Mouse (Mus musculus) c-Kit-positive CD71-negative TER-119-negative erythroid progenitor cells, embryonic 14.5 days (primary cell): ENCODE data around the gene Rfx7.
A peak's percentile ranks its signal among the peaks of the same experiment; 100 is the strongest.

Experiments
- DNase-seq: peaks from one replicate; pipeline ENCODE4 v3.0.0-alpha.2; 2013; ENCODE audit warnings: low read depth

Rfx7 gene

DNA sequence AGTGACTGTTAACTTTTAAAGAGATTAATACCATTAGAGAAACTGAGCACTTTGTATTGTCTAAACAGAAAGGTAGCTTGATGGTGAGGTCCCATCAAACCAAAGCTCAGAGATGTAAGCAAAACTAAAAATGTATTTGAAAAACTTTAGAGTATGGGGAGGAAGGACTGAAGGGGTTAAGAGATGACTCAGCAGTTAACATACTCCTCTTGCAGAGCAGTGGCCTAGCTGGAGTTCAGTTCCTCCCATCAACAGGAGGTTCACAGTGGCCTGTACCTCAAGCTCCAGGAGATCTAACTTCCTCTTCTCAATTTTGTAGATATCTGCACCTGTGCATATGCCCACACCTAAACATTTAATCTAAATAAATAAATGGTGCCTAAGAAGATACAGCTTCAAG, 11.6 kb downstream of the Rfx7 start:
- DNase-seq, result no peak

DNA sequence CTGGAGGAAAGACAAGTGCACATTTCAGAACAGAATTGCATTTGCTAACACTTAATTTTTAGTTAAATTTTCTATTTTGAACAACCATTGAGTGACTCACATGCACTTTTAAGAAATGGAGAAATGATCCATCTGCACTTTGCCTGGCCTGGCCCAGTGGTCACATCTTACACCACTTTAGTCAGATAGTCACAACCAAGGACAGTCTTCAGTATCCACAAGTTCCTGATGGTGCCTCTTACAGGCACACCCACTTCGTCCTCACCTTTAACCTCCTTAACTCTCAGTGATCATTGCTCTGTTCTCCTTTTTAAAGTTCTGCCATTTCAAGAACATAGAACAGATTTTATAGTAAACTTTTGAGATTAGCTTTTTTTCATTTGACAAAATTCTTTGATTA, 26.7 kb downstream of the Rfx7 start:
- DNase-seq, result no peak

DNA sequence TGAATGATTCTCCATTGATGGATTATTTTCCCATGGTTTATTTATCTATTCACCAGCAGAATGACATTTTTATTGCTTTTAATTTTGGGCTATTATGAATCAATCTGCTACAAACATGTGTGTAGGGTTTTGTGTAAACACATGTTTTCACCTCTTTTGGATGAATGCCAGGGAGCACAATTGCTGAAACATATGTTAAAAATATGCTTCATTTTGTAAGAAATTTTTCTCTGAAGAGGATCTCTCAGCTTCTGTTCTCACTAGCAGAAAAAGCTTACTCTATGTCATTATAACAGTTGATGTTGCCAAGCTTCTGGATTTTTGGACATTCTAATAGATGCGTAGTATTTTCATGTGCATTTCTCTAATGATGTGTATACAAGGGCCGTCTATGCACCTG, 28.3 kb downstream of the Rfx7 start:
- no peak for DNase-seq

DNA sequence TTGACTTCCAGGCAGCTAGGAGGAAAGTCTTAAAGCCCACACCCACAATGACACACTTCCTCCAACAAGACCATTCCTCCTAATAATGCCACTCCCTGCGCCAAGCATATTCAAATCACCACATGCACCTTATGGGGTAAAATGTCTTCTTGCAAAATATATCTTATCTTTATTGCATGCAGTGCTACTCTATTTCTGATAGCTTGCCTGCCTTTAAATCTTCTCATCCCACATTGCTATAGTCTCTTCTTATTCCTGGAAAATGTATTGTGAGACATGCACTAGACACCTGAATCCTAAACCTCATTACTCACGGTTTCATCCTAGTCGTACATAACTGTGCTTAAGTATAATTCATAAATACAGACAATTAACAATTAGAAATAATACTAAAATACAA, 31.2 kb downstream of the Rfx7 start:
- no peak for DNase-seq

DNA sequence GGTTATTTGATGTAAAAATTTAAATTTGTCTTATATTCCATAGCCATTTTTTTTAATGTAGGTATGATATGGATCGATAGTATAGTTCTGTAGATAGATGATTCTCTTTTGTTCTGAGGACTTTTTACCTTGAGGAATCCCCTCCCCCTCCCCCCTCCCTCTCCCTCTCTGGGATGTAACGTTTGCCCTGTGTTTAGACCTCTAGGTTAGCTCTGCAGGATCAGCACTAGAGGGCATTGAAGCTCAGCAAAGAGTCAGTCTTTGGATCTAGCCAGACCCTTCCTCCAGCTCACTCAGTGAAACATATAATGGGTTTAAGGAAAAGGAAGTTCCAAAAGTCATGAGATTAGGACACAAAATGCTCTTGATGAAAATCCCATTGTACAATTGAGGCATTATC, 35.1 kb downstream of the Rfx7 start:
- no peak for DNase-seq

DNA sequence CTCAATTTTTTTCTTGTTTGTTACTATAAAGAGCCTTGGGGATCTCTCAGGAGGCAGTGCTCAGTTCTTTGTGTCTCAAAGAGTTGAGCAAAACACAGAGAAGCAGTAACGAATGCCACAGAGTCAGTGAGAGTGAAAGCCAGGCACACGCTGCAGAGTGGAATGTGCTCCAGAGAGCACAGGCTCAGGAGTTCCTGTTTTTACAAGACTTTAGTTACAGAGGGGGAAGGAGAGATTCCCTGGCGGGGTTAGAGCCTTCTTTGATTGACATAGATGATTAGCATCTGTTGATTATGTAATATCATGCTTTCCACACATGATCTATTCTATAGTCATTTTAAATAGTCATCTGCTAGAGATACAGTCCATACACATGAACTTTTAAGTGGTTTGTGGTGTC, 48.2 kb downstream of the Rfx7 start:
- peak; percentile 22 for DNase-seq

DNA sequence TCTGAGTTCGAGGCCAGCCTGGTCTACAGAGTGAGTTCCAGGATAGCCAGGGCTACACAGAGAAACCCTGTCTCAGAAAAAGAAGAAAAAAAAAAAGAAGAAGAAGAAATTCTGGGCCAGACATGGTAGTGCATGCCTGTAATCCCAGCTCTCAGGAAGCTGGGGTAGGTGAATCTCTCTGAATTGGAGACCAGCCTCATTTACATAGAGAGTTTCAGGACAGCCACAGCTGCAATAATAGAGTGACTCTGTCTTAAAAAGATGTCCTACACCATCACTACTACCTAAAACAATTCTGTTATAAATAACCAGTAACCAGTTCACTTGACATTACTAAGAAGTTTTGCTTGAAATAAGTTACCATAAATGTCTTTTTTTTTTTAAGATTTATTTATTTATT, 58.8 kb downstream of the Rfx7 start:
- no peak for DNase-seq

DNA sequence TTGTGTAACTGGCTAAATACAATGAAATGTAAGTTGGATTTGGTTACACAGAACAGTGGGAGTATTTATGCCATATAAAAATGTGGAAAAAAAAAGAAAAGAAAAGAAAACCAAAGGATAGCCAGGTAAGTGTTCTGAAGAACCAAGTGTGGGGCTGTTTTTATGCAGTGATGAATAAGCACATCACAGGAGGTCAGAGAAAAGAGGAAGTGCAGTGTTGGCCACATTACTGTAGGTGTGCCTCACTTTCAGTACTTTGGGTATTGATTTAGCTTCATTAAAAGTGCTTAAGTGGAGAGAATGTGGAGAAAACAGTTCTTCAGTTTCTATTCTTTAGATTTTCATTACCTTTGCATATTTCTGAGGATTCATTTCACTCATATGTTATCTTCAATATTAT, 60.0 kb downstream of the Rfx7 start:
- DNase-seq, result no peak

DNA sequence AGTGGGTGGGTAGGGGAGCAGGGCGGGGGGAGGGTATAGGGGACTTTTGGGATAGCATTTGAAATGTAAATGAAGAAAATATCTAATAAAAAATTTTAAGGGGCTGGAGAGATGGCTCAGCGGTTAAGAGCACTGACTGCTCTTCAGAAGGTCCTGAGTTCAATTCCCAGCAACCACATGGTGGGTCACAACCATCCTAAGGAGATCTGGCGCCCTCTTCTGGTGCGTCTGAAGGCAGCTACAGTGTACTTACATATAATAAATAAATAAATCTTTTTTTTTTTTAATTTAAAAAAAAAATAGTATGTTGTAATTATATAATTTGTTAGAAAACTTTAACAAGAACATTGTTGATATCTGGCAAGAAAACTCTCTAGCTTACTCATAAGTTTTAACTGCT, 62.6 kb downstream of the Rfx7 start:
- DNase-seq, result peak; percentile 32

DNA sequence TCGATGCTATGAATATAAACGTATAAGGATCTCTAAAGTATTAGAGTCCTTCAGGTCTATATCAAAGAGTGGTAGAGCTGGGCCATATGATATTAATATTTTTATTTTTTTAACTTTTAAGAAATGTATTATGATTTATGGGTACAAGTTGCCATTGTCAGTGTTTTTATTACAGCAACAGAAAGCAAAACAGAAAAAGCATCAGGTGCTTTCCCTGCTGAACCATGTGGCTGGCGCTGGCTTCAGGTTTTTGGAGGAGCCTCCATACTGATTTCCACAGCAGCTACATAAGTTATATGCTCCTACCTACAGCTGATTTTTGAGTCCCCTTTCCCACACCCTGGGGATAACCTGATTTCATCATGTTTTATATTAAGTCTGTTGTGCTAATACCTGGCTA, 68.1 kb downstream of the Rfx7 start:
- no peak for DNase-seq

DNA sequence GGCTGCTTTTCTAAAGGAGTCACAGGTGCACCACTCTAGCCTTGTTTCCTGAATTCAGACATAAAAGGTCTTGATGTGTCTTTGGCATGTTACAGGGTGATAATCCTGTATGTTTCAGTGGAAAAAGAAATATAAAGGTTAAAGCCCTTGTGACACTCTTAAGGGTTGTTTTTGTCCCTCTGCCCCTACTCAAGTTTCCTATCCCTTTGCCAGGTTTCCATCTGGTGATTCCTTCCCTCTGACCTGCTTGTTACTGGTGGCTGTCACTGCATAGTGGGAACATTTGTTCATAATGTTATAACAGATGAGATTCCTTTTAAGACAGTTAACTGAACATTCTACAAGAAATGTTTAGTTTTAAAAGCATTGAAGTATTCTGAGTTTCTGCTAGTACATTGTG, 77.7 kb downstream of the Rfx7 start:
- no peak for DNase-seq

DNA sequence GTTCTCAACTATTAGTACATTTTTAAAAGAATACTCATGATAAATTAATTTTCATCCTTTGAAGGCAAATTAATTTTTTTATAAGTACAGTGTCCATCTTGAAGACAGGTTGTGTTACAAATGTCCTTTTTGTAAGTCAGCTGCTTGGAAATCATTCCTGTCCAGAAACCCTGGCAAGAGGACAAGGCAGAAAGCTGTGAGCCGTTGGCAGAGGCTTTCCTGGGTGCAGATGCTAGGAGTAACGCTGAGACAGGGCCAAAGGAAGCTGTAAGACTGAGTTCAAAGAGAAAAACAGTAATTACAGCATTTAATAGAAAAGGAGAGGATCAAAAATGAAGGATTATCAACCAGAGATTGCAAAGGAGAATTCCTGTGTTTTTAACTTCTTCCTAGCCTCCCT, 81.8 kb downstream of the Rfx7 start:
- no peak for DNase-seq

DNA sequence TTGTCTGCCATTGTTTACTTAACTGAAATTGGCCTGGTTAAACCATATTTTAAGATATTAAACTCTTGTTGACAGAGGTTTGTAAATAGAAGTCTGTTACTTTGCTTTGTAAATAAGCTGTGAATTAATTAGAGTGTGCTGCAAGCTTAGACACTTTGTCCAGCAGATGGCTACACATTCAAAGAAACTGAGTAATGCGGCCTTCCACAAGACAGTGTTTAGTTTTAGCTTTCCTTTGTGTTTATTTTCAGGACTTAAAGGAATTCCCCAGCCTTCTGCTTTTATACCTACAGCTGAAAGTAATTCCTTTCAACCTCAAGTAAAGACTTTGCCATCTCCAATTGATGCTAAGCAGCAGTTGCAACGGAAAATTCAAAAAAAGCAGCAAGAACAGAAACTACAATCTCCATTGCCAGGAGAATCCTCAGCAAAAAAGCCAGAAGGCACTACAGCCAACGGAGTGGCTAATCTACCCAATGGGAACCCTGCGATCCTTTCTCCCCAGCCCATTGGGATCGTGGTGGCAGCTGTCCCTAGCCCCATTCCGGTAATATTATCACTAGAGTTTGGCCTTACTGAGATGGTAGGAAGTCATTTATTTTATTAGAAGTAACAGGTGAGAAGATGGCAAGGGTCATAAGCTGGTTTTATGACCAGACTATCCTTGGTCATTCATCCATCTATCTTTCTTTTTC, 82.9 kb downstream of the Rfx7 start:
- DNase-seq, result no peak

DNA sequence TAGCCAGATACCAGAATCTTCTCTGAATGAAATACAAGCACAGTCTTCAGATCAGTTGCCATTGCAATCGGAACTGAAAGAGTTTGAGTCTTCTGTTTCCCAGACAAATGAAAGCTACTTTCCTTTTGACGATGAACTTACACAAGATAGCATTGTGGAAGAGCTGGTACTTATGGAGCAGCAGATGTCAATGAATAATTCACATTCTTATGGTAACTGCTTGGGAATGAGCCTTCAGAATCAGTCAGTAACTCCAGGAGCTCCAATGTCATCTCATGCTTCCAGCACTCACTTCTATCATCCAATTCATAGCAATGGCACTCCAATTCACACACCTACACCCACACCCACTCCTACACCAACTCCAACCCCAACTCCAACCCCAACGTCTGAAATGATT, 86.0 kb downstream of the Rfx7 start:
- DNase-seq, result no peak

DNA sequence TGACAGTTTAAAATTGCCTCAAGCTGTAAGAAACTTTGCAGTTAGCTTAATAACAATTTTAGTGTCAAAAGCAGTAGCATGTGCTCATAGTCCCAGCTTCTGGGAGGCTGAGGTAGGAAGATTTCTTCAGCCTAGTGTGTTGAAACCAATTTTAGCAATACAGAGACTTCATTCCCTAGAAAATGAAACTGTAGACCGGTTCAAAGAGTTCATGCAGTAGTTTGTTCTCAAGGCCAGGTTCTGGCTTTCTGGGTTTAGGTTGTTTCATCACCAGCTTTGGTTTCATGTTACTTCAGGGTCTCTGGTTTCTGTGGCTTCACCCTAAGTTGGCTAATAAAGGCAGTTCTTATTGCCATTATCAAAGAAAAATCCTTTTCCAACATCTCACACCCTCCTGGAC, 91.6 kb downstream of the Rfx7 start:
- no peak for DNase-seq

DNA sequence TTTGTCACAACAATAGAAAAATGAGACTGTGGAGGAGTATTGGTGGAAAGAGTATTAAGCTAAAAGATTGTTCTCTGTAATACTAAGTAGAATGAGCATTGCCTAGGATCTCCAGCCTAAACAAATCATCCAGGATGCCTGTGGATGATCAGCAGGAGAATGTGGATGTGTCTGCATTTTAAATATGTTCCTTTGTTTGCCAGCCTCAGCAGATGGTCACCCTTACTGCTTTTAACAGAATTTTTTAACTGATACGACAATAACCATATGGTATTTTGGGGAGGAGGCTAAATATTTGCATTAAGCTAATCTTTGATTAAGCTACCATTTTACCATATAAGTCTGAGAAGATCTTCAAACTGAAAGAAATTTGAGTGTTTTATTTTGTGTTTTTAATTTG, 95.6 kb downstream of the Rfx7 start:
- DNase-seq, result no peak

DNA sequence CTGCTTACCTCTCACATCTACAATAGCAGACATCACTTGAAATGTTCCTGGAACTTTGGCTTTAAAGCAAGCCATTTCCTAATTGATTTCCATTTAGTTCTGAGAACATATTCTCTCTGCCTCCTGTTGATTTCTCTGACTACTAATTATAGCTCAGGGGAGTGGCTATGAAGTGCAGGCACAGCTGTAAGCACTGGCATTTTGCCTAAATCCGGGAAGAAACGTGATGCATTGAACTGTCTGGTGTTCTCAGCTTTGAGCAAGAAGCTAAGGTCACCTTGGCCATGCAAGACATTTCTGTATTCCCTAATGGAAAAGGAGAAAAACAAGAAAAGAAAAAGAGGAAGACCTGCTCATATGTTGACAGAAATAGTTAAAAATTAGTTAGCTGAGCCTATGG, 96.6 kb downstream of the Rfx7 start:
- no peak for DNase-seq

DNA sequence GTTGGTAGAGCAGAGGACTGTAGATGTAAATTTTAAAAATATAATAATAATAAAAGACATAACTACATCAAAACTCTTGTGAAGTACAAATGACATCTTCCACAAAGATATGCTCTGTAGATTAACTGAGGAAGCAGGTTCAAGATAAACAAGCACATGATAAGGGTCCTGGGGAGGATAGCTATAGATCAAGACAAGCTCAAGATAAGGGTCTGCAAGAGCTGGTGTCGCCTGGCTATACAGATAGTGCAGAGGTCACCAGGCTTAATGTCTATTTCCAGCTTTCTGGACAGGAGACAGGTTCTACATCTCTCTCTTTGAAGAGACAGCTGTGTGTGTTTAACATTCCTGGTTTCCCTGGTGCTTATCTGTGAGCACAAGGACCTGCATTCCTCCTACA, 100.2 kb downstream of the Rfx7 start:
- no peak for DNase-seq

DNA sequence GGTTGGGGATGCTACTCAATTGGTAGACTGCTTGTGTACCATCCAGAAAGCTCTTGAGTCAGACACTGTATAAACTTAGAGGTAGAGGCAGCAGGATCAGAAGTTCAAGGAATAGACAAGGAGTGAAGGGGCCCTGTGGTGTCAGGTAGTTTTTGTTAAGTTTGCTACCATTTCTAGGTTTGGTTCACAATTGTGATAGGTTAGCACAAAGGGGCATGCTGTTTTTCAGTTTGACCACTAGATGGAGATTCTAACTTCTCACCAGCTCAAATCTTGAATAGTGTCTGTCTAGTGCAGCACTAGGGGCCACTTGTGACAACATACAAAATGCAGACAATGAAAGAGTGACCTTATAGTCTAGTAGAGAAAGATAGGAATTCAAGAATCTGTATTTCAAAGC, 103.1 kb downstream of the Rfx7 start:
- DNase-seq, result no peak

DNA sequence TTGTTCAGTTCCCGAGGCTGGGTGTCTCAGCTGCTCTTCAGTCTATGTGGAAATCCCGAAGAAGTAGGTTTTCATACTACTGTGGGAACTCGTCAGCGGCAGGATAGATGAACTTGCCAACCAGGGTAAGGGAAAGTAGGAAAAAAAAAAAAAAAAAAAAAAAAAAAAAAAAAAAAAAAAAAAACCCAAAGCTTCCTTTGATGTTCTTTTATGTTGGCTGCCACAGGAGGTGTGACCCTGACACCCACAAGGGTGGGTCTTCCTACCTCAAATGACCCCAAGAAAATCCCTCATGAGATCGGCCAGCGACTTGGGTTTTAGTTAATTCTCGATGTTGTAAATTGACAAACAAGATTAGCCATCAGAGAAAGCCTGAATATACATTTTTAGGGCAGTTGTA, 104.5 kb downstream of the Rfx7 start:
- no peak for DNase-seq

DNA sequence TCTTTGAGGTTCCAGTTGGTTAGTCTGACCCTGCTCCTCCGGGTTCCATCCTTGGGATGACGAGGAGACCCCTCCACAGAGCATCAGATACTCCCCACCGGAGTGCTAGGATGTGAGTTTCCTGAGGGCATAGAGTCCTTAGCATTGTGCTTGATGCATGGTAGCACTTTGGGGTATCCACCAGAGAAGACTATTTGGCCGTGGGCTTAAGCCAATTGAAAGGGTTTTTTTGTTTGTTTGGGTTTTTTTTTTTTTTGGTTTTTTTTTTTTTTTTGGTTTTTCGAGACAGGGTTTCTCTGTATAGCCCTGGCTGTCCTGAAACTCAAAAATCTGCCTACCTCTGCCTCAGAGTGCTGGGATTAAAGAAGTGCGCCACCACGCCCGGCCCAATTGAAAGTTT, 105.2 kb downstream of the Rfx7 start:
- no peak for DNase-seq

DNA sequence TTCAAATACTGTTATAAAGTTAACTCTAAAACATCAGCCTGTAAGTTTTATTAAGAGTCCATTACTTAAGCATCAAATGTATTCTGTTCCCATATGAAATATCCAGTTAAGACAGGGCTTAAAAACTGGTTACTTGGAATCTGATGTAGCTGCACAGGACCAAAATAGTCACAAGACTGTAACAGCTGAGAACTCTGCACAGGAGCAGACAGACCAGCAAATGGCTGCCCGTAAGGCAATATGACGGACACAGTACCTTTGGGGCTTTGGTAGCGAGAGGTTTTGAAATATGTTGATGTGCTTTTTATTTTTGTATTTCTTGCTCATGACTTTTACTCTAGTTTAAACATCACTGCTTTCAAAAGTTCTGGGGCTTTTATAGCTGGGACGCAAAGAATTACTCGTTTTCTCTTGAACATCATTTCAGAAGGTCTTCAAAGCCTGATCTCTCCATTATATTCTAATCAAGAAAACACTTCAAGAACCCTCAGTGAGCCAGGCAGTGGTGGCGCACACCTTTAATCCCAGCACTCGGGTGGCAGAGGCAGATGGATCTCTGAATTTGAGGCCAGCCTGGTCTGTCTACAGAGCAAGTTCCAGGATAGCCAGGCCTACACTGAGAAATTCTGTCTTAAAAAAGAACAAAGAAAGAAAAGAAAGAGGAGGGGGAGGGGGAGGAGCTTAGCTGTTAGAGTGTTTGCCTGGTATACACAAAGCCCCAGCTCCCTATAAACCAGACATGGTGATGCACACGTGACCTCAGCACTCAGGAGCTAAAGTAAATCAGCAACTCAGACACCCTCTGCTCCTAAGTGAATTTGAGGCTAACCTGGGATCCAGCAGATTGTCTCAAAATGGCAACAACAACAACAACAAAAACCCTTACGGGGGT, 107.2 kb downstream of the Rfx7 start:
- DNase-seq, result no peak

DNA sequence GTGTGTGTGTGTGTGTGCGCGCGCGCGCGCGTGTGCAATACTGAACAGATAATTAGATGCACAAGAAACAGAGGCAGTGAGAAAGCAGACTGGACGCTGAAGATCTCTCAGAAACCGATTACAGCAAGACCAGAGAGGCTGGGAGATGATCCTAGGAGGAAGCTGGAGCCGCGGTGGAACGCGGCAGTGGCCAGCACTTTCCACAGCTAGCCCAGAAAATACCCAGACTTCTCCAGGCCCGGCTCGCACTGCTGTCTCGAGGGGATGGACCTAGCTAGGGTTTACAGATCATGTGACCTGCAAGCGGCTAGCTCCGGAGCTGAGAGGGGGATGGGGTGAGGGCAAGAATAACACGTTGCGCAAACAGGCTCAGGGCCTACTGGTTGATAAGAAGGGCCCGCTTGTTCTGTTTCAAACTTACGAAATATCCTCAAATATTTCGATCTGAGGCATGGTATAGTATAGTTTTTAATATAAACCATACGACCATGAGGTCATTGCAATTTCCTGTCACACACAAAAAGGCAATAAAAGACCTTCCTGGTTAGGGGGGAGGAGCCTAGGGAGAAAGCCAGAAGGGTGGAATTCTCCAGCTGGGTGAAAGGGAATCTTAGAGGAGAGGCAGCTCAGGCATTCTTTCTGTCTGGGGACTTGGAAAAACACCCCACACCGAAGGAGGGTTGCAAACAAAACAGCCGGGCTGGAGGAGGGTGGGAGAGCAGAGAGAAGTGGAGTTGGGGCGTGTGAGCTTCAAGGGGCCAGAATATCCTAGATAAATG, 108.0 kb downstream of the Rfx7 start:
- DNase-seq, result no peak
